Mouse (Mus musculus) C2C12 (cell line): ENCODE results near the gene Sidt2. TPM values are rescaled to one million over a fixed set of nuclear protein-coding genes. Genes with fewer than 3 reads are reported as not detected.

Experiments used
- H3K27me3 ChIP-seq: one replicate; pipeline ENCODE4 v1.6.1; 2011; ENCODE audit not compliant: control insufficient read depth, insufficient read depth, insufficient read length
- H3K36me3 ChIP-seq: one replicate; pipeline ENCODE4 v1.6.1; 2011; ENCODE audit not compliant: control insufficient read depth, insufficient read depth
- H3K4me3 ChIP-seq: one replicate; pipeline ENCODE4 v1.5.1; 2011; ENCODE audit warnings: mild to moderate bottlenecking, control low read depth; ENCODE audit not compliant: poor library complexity, insufficient read depth, severe bottlenecking
- H3K79me2 ChIP-seq: one replicate; pipeline ENCODE4 v1.6.1; 2011; ENCODE audit not compliant: control insufficient read depth, insufficient read depth
- H3K79me3 ChIP-seq: one replicate; pipeline ENCODE4 v1.6.1; 2011; ENCODE audit warnings: low read depth, control low read depth
- H3ac ChIP-seq: one replicate; pipeline ENCODE3; 2011; ENCODE audit warnings: low read depth; ENCODE audit not compliant: control insufficient read depth, insufficient read length
- CEBPB ChIP-seq: IDR thresholded peaks from one replicate; pipeline ENCODE4 v1.6.1; 2011; ENCODE audit warnings: low read depth, mild to moderate bottlenecking, control low read depth, moderate library complexity
- CTCF ChIP-seq: IDR thresholded peaks from one replicate; pipeline ENCODE4 v1.5.1; 2011; ENCODE audit not compliant: control insufficient read depth, insufficient read depth, insufficient read length
- FOSL1 ChIP-seq: IDR thresholded peaks from one replicate; pipeline ENCODE4 v1.8.0; 2011; ENCODE audit warnings: mild to moderate bottlenecking, low read length; ENCODE audit not compliant: poor library complexity, insufficient read depth, severe bottlenecking
- MAX ChIP-seq: IDR thresholded peaks from one replicate; pipeline ENCODE4 v1.6.1; 2011; ENCODE audit warnings: mild to moderate bottlenecking, control low read depth
- MYOD1 ChIP-seq: IDR thresholded peaks from one replicate; pipeline ENCODE4 v1.6.1; 2011; ENCODE audit warnings: low read depth; ENCODE audit not compliant: control insufficient read depth, insufficient read length
- MYOG ChIP-seq: IDR thresholded peaks from one replicate; pipeline ENCODE4 v1.6.1; 2011; ENCODE audit not compliant: control insufficient read depth, insufficient read length; ENCODE audit errors: extremely low read depth
- USF1 ChIP-seq: IDR thresholded peaks from one replicate; pipeline ENCODE4 v1.6.1; 2011; ENCODE audit warnings: low read depth, mild to moderate bottlenecking, control low read depth, moderate library complexity
- polyA plus RNA-seq: library from polyadenylated mRNA; unstranded; fragments of >200 nt; fragmentation: generic; extraction: Trizol; gene quantifications from one replicate; pipeline ENCODE4 v1.2.1, GENCODE M21; 2012; ENCODE audit warnings: missing spikeins

Sidt2 gene
- polyA plus RNA-seq, 1 experiment: 50.2 TPM

GRCm38 (mm10) chr9:45984409-45985228 lies 29.6 kb upstream of the Sidt2 start:
- TF ChIP-seq MAX: no peak
- Histone ChIP-seq H3K79me3 (peaks cover 45% of the 10 kb centered on the region), H3K36me3 (peaks cover 15% of the 10 kb centered on the region), H3K27me3 (no peaks in the 10 kb centered on the region), H3ac (peak overlapping the region; percentile 96), H3K79me2 (peaks cover 55% of the 10 kb centered on the region), H3K4me3 (peak overlapping the region; percentile 55)

- Histone ChIP-seq H3K79me2 (peaks cover 63% of the 10 kb centered on the region), H3ac (peak overlapping the region; percentile 96), H3K4me3 (peak overlapping the region; percentile 55), H3K79me3 (peaks cover 52% of the 10 kb centered on the region), H3K36me3 (peaks cover 15% of the 10 kb centered on the region), H3K27me3 (no peaks in the 10 kb centered on the region)
- TF ChIP-seq MAX: no peak
- TF ChIP-seq CTCF: no peak
- TF ChIP-seq FOSL1: no peak
These were observed 28.8 kb upstream of the Sidt2 start for GRCm38 (mm10) chr9:45983676-45984408.

- H3K79me2 ChIP-seq: peaks cover 88% of the 10 kb centered on the region
- no peak for TF ChIP-seq CEBPB
- no peak for TF ChIP-seq MYOD1
- TF ChIP-seq FOSL1: no peak
- no peak for TF ChIP-seq CTCF
- no peak for TF ChIP-seq MAX
- no peak for TF ChIP-seq MYOG
- TF ChIP-seq USF1: no peak
- H3K79me3 ChIP-seq: peaks cover 74% of the 10 kb centered on the region
- H3K27me3 ChIP-seq: no peaks in the 10 kb centered on the region
- H3K4me3 ChIP-seq: no peak overlapping the region
- H3ac ChIP-seq: no peak overlapping the region
- peaks cover 27% of the 10 kb centered on the region for H3K36me3 ChIP-seq
These were observed 26.3 kb upstream of the Sidt2 start for GRCm38 (mm10) chr9:45981331-45981730.

- Histone ChIP-seq H3K79me2 (peaks cover 96% of the 10 kb centered on the region), H3K79me3 (peaks cover 77% of the 10 kb centered on the region), H3ac (no peak overlapping the region), H3K27me3 (no peaks in the 10 kb centered on the region), H3K4me3 (no peak overlapping the region), H3K36me3 (peaks cover 31% of the 10 kb centered on the region)
- TF ChIP-seq CEBPB: no peak
These were observed 25.6 kb upstream of the Sidt2 start for GRCm38 (mm10) chr9:45980611-45981010.

GRCm38 (mm10) chr9:45979778-45980177 lies 24.7 kb upstream of the Sidt2 start:
- TF ChIP-seq MAX: no peak
- TF ChIP-seq MYOD1: no peak
- TF ChIP-seq MYOG: no peak
- no peak for TF ChIP-seq USF1
- no peak for TF ChIP-seq CTCF
- no peak for TF ChIP-seq FOSL1
- no peak for TF ChIP-seq CEBPB
- peaks cover 92% of the 10 kb centered on the region for H3K79me2 ChIP-seq
- no peak overlapping the region for H3ac ChIP-seq
- peaks cover 78% of the 10 kb centered on the region for H3K79me3 ChIP-seq
- H3K36me3 ChIP-seq: peaks cover 39% of the 10 kb centered on the region
- no peak overlapping the region for H3K4me3 ChIP-seq
- H3K27me3 ChIP-seq: no peaks in the 10 kb centered on the region

GRCm38 (mm10) chr9:45976884-45977283 lies 21.8 kb upstream of the Sidt2 start:
- H3K79me2 ChIP-seq: peaks cover 63% of the 10 kb centered on the region
- H3K27me3 ChIP-seq: no peaks in the 10 kb centered on the region
- no peak for TF ChIP-seq CTCF
- TF ChIP-seq FOSL1: no peak
- TF ChIP-seq CEBPB: no peak
- H3ac ChIP-seq: no peak overlapping the region
- H3K79me3 ChIP-seq: peaks cover 56% of the 10 kb centered on the region
- H3K36me3 ChIP-seq: peaks cover 56% of the 10 kb centered on the region
- H3K4me3 ChIP-seq: no peak overlapping the region
